Mouse (Mus musculus) lung, postnatal 0 days (tissue): ENCODE results near the gene Slc25a23. TPM values are rescaled to one million over a fixed set of nuclear protein-coding genes. Genes with fewer than 3 reads are reported as not detected.

Source experiments
- ATAC-seq: fragments of 200-750 bp; cut with Nextera tagmentation; 2 replicates; pipeline ENCODE4 v1.8.0; 2017; ENCODE audit warnings: moderate library complexity
- DNase-seq: peaks from one replicate; pipeline ENCODE4 v3.0.0-alpha.2; 2016; ENCODE audit warnings: low spot score
- H3K27ac ChIP-seq: fragments of 300-500 bp; sonication (generic); 2 replicates; pipeline ENCODE4 v1.5.1; 2014; ENCODE audit warnings: antibody characterized with exemption, mild to moderate bottlenecking, low read length, mixed read lengths
- H3K27me3 ChIP-seq: fragments of 300-500 bp; sonication (generic); replicated peaks from 2 replicates; pipeline ENCODE4 v1.6.1; 2014; ENCODE audit warnings: low read length, mixed read lengths; ENCODE audit not compliant: insufficient read depth
- H3K36me3 ChIP-seq: fragments of 300-500 bp; sonication (generic); 2 replicates; pipeline ENCODE4 v1.6.1; 2014; ENCODE audit warnings: low read length, mixed read lengths; ENCODE audit not compliant: insufficient read depth
- H3K4me1 ChIP-seq: fragments of 300-500 bp; sonication (generic); 2 replicates; pipeline ENCODE4 v1.6.1; 2014; ENCODE audit warnings: antibody characterized with exemption, low read depth, low read length, mixed read lengths; ENCODE audit not compliant: insufficient read depth
- H3K4me2 ChIP-seq: fragments of 300-500 bp; sonication (generic); replicated peaks from 2 replicates; pipeline ENCODE4 v1.6.1; 2014; ENCODE audit warnings: low read depth, mild to moderate bottlenecking, low read length, moderate library complexity, mixed read lengths
- H3K4me3 ChIP-seq: fragments of 300-500 bp; sonication (generic); 2 replicates; pipeline ENCODE4 v1.5.1; 2014; ENCODE audit warnings: low read depth, low read length
- H3K9ac ChIP-seq: fragments of 300-500 bp; sonication (generic); replicated peaks from 2 replicates; pipeline ENCODE4 v1.6.1; 2014; ENCODE audit warnings: low read depth, mild to moderate bottlenecking
- H3K9me3 ChIP-seq: fragments of 300-500 bp; sonication (generic); 2 replicates; pipeline ENCODE4 v1.6.1; 2016; ENCODE audit warnings: low read length, mixed read lengths
- CTCF ChIP-seq: IDR thresholded peaks from 2 replicates; pipeline ENCODE4 v1.5.1; 2016; ENCODE audit warnings: antibody characterized with exemption, mild to moderate bottlenecking
- EP300 ChIP-seq: IDR thresholded peaks from 2 replicates; pipeline ENCODE4 v1.6.1; 2016; ENCODE audit warnings: antibody characterized with exemption, mild to moderate bottlenecking, control low read depth
- WGBS: fragments of 180-500 bp; shearing (Covaris S2); extraction: QIAGEN DNeasy Blood & Tissue Kit; methylation state at CpG from one replicate; pipeline ENCODE4 v1.1.7; 2014; 5-methylcytosine and 5-hydroxymethylcytosine counted together
- polyA plus RNA-seq: library from polyadenylated mRNA; unstranded; fragments of >200 nt; fragmentation: Nextera tagmentation; extraction: Ambion mirVana; gene quantifications from 2 replicates; pipeline ENCODE4 v1.2.1, GENCODE M21; 2015

The Slc25a23 gene
- polyA plus RNA-seq, 1 experiment from 2014 or later = 5.9 TPM

- no peak within 1 kb of the TSS for H3K4me2 ChIP-seq
- H3K9me3 ChIP-seq = no peaks in the 10 kb centered on the region
- no peak within 1 kb of the TSS for H3K9ac ChIP-seq
- TF ChIP-seq EP300 (no peak), CTCF (no peak)
- WGBS = 39% methylated on average over 6 of the region's 6 CpGs
- no peak within 1 kb of the TSS for H3K27ac ChIP-seq
- peak; percentile 29 for DNase-seq
- H3K36me3 ChIP-seq = no peaks in the 10 kb centered on the region
- ATAC-seq = peak; percentile 63
- H3K4me1 ChIP-seq = no peaks in the 10 kb centered on the region
- H3K4me3 ChIP-seq = no peak within 1 kb of the TSS
- no peaks in the 10 kb centered on the region for H3K27me3 ChIP-seq
Measured at GRCm38 (mm10) chr17:57078336-57078735, 18.7 kb upstream of the Slc25a23 start, which contains the start of gene Dennd1c. TSS of gene Dennd1c (minus strand) at chr17:57078514.

DNA sequence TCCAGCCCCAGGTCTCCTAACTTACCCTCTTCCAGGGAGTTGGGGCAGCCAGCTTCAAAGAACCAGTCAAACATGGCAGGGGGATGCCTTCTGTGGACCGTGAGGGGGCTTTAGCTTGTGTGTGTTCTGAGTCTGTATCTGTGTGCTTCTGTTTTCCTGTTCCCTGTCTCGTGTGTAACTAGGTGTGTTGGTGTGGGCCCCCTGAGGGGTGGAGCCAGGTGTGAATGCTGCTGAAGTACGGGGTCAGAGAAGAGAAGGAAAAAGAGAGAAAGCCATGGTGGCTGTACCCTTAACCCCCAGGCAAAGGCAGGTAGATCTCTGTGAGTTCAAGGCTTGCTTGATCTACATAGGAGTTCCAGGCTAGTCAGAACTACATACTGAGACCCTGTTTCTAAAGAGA is 17.3 kb upstream of the Slc25a23 start:
- Histone ChIP-seq H3K36me3 (no peaks in the 10 kb centered on the region), H3K9me3 (no peaks in the 10 kb centered on the region), H3K4me1 (no peaks in the 10 kb centered on the region), H3K9ac (no peak overlapping the region), H3K27ac (no peak overlapping the region), H3K27me3 (no peaks in the 10 kb centered on the region), H3K4me3 (no peak overlapping the region), H3K4me2 (no peak overlapping the region)
- ATAC-seq (no peak), DNase-seq (no peak)
- 43% methylated on average over 3 of the region's 3 CpGs for WGBS
- no peak for TF ChIP-seq CTCF
- TF ChIP-seq EP300 = no peak

- ATAC-seq (peak; percentile 83), DNase-seq (peak; percentile 81)
- no peaks in the 10 kb centered on the region for H3K4me1 ChIP-seq
- H3K36me3 ChIP-seq = no peaks in the 10 kb centered on the region
- no peaks in the 10 kb centered on the region for H3K9me3 ChIP-seq
- no peak overlapping the region for H3K4me2 ChIP-seq
- H3K27ac ChIP-seq = no peak overlapping the region
- no peak overlapping the region for H3K4me3 ChIP-seq
- no peaks in the 10 kb centered on the region for H3K27me3 ChIP-seq
- TF ChIP-seq EP300 = no peak
- TF ChIP-seq CTCF = no peak
- no peak overlapping the region for H3K9ac ChIP-seq
- WGBS = 7% methylated on average over 11 of the region's 11 CpGs
Measured at GRCm38 (mm10) chr17:57070699-57071098, 11.0 kb upstream of the Slc25a23 start.

DNA sequence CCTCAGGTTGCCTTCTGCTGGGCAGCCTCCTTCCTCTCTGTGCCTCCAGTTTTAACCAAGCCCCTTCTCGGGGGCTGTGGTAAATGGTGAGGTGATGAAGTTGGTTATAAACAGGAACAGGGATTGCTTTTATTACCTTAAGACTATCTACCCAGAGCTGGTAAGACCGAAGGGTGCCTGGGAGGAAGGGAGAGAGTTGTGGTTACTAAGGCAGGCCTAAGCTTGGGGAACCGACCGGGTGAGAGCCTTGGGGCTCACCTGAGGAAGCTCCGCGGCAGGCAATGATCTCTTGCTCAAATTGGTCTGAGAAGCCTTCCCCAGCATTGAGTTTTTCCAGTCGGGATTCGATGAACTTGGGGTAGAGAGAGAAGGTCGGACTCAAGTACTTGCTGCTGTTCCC is 10.6 kb upstream of the Slc25a23 start:
- no peaks in the 10 kb centered on the region for H3K9me3 ChIP-seq
- no peak overlapping the region for H3K27ac ChIP-seq
- H3K36me3 ChIP-seq = no peaks in the 10 kb centered on the region
- H3K4me2 ChIP-seq = no peak overlapping the region
- TF ChIP-seq CTCF = no peak
- TF ChIP-seq EP300 = no peak
- no peak overlapping the region for H3K9ac ChIP-seq
- H3K27me3 ChIP-seq = no peaks in the 10 kb centered on the region
- H3K4me3 ChIP-seq = no peak overlapping the region
- ATAC-seq (peak; percentile 19), DNase-seq (no peak)
- 11% methylated on average over 9 of the region's 9 CpGs for WGBS
- no peaks in the 10 kb centered on the region for H3K4me1 ChIP-seq

DNA sequence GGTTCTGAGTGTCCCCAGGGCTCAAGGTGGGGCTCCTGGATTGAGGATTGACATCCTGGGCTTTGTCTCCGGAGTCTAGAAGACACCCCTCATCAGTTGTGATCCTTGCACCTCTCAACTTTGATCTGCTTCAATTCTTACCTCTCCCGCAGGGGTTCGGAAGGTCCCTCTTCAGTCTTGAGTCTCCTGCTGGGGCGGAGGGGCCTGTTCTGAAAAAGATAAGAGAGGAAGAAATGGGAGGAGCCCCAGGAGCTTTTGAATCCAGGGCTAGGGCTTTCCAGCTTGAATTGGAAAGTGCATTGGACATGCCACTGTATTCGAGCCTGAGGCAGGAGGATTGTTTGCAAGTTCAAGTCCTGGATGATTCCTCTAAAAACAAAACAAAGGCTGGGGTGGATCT is 7.2 kb upstream of the Slc25a23 start:
- Histone ChIP-seq H3K36me3 (no peaks in the 10 kb centered on the region), H3K9ac (no peak overlapping the region), H3K4me2 (no peak overlapping the region), H3K27me3 (peaks cover 8% of the 10 kb centered on the region; the same call in 1 of the 2 replicates), H3K4me1 (no peaks in the 10 kb centered on the region), H3K9me3 (no peaks in the 10 kb centered on the region), H3K4me3 (no peak overlapping the region), H3K27ac (no peak overlapping the region)
- WGBS = 52% methylated on average over 5 of the region's 5 CpGs
- ATAC-seq = no peak
- no peak for DNase-seq
- TF ChIP-seq EP300 (no peak), CTCF (no peak)

DNA sequence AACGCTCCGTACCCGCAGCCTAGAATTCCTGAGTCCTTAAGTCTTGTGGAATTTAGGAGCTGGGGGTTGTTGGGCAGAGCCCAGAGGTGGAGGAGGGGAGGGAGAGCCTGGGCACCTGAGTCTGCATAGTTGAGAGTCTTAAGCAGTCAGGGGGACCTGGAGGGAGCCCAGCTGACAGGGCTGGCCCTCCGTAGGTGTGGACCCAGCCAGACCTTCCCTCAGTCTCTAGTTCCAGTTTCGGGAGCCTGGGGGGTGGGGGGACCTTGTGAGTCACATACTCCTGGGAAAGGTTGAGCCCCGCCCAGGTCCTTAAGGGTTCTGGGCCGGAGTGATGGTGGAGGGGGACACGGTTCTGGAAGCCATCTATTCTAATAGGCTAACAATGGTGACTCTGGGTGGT is 3.4 kb upstream of the Slc25a23 start:
- Histone ChIP-seq H3K4me3 (peak overlapping the region; percentile 55; the same call in 1 of the 2 replicates), H3K9me3 (no peaks in the 10 kb centered on the region), H3K27me3 (peaks cover 13% of the 10 kb centered on the region; the same call in 1 of the 2 replicates), H3K36me3 (no peaks in the 10 kb centered on the region), H3K27ac (peak overlapping the region; percentile 95), H3K9ac (no peak overlapping the region), H3K4me1 (no peaks in the 10 kb centered on the region), H3K4me2 (peak overlapping the region; percentile 54)
- no peak for TF ChIP-seq CTCF
- no peak for TF ChIP-seq EP300
- peak; percentile 64 for DNase-seq
- ATAC-seq = peak; percentile 14
- 11% methylated on average over 8 of the region's 8 CpGs for WGBS

DNA sequence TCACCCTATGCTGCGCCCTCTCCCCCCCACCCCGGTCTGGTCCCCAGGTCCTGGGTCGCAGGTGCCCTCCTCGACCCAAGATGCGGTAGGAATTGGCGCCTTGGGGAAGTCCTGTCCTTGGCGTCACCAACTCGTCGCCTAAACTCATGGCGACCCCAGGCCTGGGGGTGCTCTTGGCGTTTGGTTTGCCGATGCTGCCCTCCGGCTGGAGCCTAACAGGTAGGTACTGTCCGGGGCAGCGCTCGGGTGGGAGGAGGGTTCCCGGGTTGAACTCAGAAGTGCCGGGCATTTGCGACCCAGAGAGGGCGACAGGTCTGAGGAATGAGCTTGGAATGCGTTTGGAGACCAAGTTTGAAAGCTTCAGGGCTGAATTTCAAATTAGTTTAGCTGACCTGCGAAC is 2.9 kb upstream of the Slc25a23 start:
- DNase-seq = no peak
- H3K9ac ChIP-seq = peak overlapping the region; percentile 68
- no peaks in the 10 kb centered on the region for H3K4me1 ChIP-seq
- H3K4me2 ChIP-seq = peak overlapping the region; percentile 54
- peak overlapping the region; percentile 95 for H3K27ac ChIP-seq
- H3K36me3 ChIP-seq = no peaks in the 10 kb centered on the region
- WGBS = 0% methylated on average over 22 of the region's 22 CpGs
- no peaks in the 10 kb centered on the region for H3K9me3 ChIP-seq
- no peak; the same call in 1 of the 2 replicates for TF ChIP-seq CTCF
- no peak for TF ChIP-seq EP300
- ATAC-seq = no peak
- peak overlapping the region; percentile 55 for H3K4me3 ChIP-seq
- peaks cover 13% of the 10 kb centered on the region; the same call in 1 of the 2 replicates for H3K27me3 ChIP-seq
